Mouse (Mus musculus): ENCODE measurements around the gene Il15.

DNA sequence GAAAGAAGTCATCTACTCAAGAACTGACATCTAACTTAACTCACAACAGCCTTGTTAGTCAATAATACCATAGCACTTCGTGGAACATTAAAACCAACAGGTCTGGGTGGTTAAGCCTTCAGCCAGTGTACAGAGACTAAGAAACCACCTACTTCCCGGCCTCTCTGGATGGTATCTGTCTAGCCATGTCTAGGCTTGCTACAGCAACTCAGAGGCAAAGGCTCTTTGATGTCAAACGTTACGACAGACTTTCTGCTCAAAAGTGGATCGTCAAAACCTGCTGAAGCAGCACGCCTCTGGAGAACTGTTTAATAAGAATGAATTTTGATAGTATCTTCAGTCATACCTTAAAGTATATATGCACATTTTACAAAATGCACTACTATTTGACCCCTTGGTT is 77.4 kb downstream of the Il15 start:
- TF ChIP-seq CTCF (IDR thresholded peaks at IDR 0.05; ENCODE audit: extremely low read depth, insufficient read depth, insufficient read length, insufficient replicate concordance) (no peak), POLR2A (IDR thresholded peaks at IDR 0.05; ENCODE audit: low read depth, low read length) (no peak)

Measured in spleen, adult 2 months (tissue).